Mouse (Mus musculus) liver, embryonic 14.5 days (tissue): ENCODE results near the gene Pdha2.

ENCODE experiments used
- CTCF ChIP-seq: IDR thresholded peaks from 2 replicates; pipeline ENCODE4 v1.5.1; 2016; ENCODE audit warnings: antibody characterized with exemption, low read depth, control low read depth
- EP300 ChIP-seq: IDR thresholded peaks from 2 replicates; pipeline ENCODE4 v1.6.1; 2016; ENCODE audit warnings: antibody characterized with exemption, low read depth

DNA sequence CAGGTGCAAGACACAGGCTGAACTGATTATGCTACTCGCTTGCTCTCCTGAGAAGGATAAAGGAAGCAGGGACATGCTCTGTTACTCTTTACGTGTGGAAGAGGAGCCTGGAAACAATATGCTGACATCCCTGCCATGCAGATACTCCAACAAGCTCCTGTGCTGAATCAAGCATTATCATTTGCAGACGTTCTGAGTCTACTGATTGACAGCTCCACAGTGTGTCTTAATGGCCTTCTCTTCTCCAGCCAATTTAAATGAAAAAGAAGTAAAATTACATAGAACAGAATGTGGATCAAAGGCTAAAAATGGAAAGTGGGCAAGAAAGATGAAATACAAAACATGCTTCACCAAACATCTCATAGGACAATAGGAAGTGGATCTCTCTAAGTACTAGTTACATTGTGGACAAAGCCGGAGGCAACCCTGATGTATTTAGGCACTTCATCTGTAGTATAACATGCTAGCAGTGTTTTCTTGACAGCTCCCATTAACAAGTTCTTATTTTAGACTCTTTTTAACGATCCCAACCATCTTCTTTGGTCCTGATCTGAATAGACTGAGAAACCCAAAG lies 32.7 kb upstream of the Pdha2 start:
- TF ChIP-seq CTCF (no peak), EP300 (no peak)
